Mouse (Mus musculus) CD4-positive, CD25-positive, alpha-beta regulatory T cell, adult 4 months (primary cell): ENCODE results near the gene Tep1. TPM values are rescaled to one million over a fixed set of nuclear protein-coding genes. Genes with fewer than 3 reads are reported as not detected.

ENCODE experiments used
- ATAC-seq: one replicate; pipeline ENCODE4 v1.8.0; 2017
- polyA plus RNA-seq, 2 experiments: library from polyadenylated mRNA; unstranded; fragments of 100-300 nt; shearing (Covaris generic); gene quantifications; one replicate each; pipeline ENCODE4 v1.2.1; 2017

The Tep1 gene
- polyA plus RNA-seq, 2 experiments from 2014 or later, result 16.1 to 24.3 TPM

DNA sequence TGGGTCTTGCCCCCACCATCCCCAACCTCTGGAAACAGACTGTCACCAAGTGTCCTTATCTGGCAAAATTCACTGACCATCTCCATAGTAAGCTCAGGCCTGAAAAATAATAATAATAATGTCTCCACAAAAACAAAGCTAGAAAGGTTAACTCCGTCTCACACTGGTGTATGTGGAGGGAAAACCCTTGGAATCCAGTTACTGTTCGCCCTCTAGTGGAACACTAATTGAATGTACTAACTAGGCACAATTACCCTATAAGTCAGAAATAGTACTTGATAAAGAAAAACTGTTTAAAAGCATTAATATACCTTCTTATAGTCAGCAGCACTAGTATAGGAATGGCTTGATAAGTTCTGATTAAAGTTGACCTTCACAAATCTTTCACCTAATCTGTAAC, 82.2 kb downstream of the Tep1 start:
- no peak for ATAC-seq

DNA sequence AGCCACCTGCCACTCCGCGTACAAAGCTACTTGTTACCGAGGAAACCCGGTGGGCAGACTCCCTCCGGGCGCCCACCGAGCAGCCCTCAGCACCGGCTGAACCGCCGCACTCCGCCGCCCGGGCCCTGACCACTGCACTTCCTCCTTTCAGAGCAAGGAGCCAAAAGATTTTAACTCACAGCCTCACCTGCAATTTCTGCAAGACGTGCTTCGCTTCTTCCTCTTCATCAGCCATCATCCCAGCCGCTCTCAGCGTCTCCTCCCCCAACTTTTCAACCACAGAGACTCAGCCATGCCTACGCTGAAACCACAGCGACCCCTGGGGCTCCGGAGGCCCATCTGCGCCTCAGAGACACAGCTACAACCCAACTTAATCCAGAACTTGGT, 85.1 kb downstream of the Tep1 start, which contains the start of gene Ttc5:
Gene Ttc5, minus strand, starts transcription at position 269 of the 387 bp plus-strand sequence.
- ATAC-seq, result peak; percentile 99

- no peak for ATAC-seq
Observed at GRCm38 (mm10) chr14:50784391-50785250, 85.7 kb downstream of the Tep1 start.

- ATAC-seq, result no peak
Observed at GRCm38 (mm10) chr14:50782166-50782565, 88.2 kb downstream of the Tep1 start.

Other genes with a start within 250 kb of the Tep1 start
- gene Olfr745, start 231.2 kb downstream of the Tep1 start, polyA plus RNA-seq, result not detected
- gene Olfr746, start 223.5 kb downstream of the Tep1 start, polyA plus RNA-seq, result not detected
- not detected for gene Olfr747, start 177.4 kb downstream of the Tep1 start, polyA plus RNA-seq
- gene Olfr748, start 163.2 kb downstream of the Tep1 start, polyA plus RNA-seq, result not detected
- not detected for gene Olfr749, start 125.5 kb downstream of the Tep1 start, polyA plus RNA-seq
- 100 to 1,000 TPM; 119 to 155 TPM for gene Ttc5, start 85.0 kb downstream of the Tep1 start, polyA plus RNA-seq
- not detected for gene Ccnb1ip1, start 62.8 kb downstream of the Tep1 start, polyA plus RNA-seq
- 100 to 1,000 TPM; 116 to 117 TPM for gene Parp2, start 62.7 kb downstream of the Tep1 start, polyA plus RNA-seq
- under 1 TPM in 1 of 2 experiments, not detected in 1; 0.15 TPM for gene Klhl33, start 26.9 kb upstream of the Tep1 start, polyA plus RNA-seq
- gene Osgep, start 54.3 kb upstream of the Tep1 start, polyA plus RNA-seq, result 100 to 1,000 TPM in 1 of 2 experiments, 10 to 100 TPM in 1; 85.3 to 100 TPM
- 100 to 1,000 TPM in 1 of 2 experiments, 10 to 100 TPM in 1; 74.0 to 103 TPM for gene Apex1, start 54.4 kb upstream of the Tep1 start, polyA plus RNA-seq
- gene Pip4p1, start 60.3 kb upstream of the Tep1 start, polyA plus RNA-seq, result 1 to 10 TPM; 2.9 to 3.4 TPM
- gene Pnp, start 60.5 kb upstream of the Tep1 start, polyA plus RNA-seq, result 10 to 100 TPM; 61.1 to 62.9 TPM
- gene Gm49342, start 74.0 kb upstream of the Tep1 start, polyA plus RNA-seq, result 1 to 10 TPM; 3.4 to 9.3 TPM
- 1 to 10 TPM; 1.1 to 1.2 TPM for gene Pnp2, start 85.4 kb upstream of the Tep1 start, polyA plus RNA-seq
- gene Rnase10, start 137.2 kb upstream of the Tep1 start, polyA plus RNA-seq, result not detected
- not detected for gene Rnase9, start 171.3 kb upstream of the Tep1 start, polyA plus RNA-seq
- gene Rnase11, start 179.6 kb upstream of the Tep1 start, polyA plus RNA-seq, result not detected
- gene Rnase12, start 187.1 kb upstream of the Tep1 start, polyA plus RNA-seq, result not detected
- gene Olfr750, start 203.9 kb upstream of the Tep1 start, polyA plus RNA-seq, result not detected
- 10 to 100 TPM in 1 of 2 experiments, 1 to 10 TPM in 1; 9.8 to 16.6 TPM for gene Rnase4, start 220.5 kb upstream of the Tep1 start, polyA plus RNA-seq
- 1 to 10 TPM; 4.0 to 5.0 TPM for gene Ang, start 220.6 kb upstream of the Tep1 start, polyA plus RNA-seq
- not detected for gene Eddm3b, start 243.9 kb upstream of the Tep1 start, polyA plus RNA-seq